Mouse (Mus musculus) spleen, postnatal 10 days (tissue): Measurements from ENCODE around the gene Gnaq.
A peak's percentile ranks its signal among the peaks of the same experiment; 100 is the strongest.

Source experiments
- DNase-seq, 2 experiments: peaks; one replicate each; pipeline ENCODE4 v3.0.0; 2021 to 2022; ENCODE audit warnings: low spot score in 2 of 2

Gnaq gene

DNA sequence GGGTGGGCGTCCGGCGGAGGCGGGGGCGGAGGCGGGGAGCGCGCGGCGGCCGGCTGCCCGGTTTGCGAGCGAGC, at the start of gene Gnaq:
Gnaq (plus strand) TSS at position 41 of the 74 bp plus-strand sequence.
- no peak for DNase-seq

DNA sequence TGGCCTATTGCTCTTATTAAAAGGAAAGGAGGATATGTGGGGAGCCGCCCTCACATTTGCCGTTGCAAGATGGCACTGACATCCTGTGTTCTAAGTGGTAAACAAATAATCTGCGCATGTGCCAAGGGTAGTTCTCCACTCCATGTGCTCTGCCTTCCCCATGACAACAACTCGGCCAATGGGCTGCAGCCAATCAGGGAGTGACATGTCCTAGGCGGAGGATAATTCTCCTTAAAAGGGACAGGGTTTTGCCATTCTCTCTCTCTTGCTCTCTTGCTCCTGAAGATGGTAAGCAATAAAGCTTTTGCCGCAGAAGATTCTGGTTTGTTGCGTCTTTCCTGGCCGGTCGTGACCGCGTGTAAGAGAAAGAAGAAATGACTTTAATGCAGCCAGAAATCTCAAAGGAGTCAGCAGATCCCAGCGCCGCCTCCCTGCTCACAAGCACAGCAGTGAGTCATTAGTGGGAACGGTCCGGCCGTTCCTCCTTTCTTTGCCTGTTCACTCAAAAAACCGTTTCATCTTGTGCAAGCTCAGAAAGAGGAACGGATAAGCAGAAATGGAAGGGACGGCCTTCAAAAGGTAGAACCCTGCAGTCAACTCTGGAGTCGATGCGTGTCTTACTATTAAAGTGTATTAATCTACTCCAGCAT, 48.5 kb upstream of the Gnaq start:
- peak in 1 of 2 experiments; percentile 26 for DNase-seq

DNA sequence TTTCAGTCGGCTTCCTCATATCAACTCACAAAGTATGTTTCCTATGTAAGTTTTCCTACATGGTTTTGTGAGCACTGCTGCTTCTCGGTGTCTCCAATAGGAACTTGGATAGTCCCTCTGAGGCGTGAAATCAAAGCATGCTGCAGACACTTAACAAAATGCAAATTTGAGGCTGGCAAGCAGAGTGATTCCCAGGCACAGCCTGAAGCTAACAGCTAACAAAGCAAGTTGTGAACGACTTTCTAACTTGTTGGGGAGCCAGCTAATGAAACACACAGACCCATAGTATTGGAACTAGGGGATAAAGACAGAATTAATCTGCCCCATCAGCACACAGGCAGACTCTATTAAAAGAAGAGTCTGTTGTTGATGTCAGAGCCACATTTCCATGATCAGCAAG, 47.4 kb upstream of the Gnaq start:
- no peak for DNase-seq

DNA sequence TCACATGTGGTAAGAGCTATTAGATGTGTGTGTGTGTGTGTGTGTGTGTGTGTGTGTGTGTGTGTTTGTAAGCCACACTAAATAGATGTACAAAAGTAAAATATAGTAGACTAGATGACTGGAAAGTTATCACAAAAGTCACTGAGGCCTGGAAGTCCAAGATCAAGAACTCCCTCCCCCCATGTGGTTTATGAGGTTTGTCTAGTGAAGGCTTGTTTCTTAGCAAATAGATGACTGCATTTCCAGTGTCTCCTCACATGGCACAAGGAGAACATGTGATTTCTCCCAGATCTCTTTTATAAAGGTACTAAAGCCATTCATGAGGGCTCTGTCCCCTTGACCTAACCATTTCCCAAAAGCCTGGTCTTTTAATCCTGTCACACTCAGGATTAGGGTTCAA, 46.5 kb upstream of the Gnaq start:
- DNase-seq = no peak

DNA sequence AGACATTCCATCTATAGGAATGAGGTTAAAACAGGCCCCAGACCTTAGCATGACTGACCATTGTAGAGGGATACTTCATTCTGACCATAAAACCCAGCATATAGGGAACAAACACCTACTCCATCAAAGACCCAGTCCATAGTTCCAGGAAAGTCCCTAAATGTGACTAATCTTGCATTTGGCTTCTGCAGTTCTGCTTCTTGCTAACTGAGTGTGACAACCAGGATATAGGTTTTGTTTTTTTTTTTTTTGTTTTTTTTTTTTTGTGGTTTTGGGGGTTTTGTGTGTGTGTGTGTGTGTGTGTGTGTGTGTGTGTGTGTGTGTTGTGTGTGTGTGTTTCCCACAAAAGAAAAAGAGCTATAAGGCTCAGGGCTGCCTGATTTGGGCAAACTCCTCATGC, 46.0 kb upstream of the Gnaq start:
- DNase-seq = no peak

DNA sequence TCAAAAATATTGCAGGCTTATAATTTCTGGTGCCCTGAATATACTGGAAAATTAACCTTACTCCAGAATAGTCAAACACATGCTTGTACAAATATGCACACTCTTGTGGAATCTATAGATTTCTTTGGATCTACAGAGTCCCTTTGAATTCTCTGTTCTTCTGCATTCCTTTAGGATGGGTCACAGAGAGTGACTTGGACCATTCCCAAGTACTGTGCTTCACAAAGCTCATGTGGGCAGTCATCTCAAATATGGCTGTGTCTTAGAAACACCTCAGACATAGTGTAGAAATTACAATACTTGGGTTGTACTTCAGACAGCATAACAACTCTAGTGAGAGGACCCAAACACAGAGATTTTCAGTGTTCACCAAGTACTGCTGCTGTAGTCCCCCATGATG, 45.2 kb upstream of the Gnaq start:
- DNase-seq = no peak

DNA sequence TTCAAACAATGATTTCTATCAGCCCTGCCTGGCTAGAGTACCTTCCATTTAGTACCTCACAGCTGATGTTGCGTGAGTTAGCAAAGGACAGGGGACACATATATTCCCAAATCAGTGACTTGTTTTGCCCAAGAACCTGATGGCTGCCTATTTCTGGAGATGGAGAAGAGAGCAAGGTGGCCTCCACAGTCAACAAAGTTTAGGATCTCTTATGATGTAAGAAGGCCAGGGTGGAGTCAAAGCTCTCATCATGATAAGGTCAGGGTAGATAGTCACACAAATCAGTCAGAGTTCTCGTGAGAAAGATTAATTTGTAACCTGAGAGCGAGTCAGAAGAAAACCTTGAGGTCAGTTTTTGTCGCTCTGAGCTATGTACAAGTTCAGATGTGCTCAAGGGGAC, 39.0 kb upstream of the Gnaq start:
- DNase-seq = no peak

DNA sequence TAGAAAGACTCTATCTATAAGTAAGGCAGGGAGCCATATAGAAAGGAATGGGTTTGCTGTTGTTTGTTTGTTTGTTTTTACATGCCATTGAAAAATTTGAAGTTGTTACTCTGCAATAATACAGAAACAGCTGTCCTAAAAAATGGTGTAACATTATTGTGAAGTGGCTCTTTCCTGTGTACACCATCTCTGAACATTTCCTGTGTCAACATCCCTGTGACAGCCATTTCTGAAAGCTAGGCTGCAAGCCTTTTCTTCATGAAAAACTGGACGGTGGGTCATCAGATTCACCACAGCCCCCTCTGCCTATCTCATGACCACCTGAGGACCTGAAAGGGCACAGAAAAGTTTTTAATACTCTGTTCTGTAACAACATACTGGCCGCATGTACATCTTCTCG, 22.7 kb upstream of the Gnaq start:
- DNase-seq = no peak

DNA sequence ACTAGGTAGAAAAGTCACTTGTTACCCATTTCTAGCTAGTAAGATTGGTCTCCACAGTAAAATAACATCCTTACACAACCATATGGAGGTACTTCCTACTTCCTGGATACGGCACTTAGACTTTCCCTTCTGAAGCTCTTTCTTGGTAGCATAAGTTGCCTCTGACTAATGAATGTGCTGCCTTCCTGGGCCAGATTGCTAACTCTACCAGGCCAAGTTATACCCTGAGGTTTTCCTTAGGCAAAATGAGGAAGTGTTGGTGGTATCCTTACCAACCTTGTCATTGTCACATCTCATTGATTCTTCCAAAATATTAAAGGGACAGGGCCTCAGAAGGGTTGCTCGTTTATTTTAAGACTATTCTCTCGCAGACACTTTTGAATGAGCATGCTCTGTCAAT, 22.0 kb upstream of the Gnaq start:
- no peak for DNase-seq

DNA sequence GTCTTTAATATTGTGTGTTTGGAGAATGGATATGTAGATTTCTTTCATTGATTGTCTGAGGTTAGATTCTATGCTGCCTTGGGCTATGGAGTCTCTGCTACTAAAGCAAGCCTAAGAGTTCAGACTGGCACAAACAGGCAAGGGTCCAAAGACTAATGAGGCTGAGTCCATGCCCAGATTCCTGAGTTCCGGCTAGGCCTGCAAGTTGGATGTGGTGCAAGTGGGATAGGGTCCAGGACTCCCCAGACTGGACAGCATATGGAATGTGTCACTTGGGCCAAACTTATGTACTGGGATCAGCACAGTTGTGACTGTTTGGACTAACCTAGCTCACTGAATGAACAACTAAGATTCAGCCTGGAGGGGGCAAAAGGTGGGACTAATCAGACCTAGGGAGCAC, 19.3 kb upstream of the Gnaq start:
- DNase-seq = no peak

DNA sequence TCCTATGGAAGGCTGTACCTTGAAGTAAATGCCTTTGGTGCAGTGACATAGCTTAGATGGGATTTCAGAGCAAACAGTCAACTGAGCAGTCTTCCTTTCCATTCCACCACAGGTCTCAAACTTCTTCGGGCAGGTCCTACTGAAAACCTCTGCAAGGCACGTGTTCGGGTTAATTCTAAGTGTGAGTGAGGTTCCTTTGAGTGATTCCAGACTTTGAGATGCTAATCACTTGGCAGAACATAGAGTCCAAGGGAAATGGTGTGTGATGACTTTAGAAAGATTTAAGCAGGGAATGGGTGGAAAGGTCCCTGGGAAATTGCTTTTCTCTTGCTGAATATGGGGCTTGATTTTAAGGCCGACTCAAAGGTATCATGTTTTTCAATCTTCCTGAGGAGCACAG, 14.2 kb upstream of the Gnaq start:
- no peak for DNase-seq

DNA sequence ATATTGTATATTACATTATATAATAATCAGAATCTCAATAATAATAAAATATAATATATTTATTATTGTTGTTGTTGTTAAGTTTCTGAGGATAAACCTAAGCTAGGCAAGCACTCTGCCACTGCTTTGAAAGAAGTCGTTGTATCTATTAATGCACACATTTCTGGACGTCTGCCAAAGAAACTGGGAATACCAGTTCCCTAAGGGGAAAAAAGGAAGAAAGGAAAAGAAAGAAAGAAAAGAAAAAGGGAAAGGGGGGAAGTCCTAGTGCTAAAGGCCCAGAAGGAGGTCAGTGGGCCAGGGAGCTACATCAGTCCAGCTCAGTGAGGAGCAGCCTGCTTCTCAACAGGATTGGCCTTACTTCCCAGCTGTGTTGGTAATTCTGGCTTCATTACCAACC, 11.3 kb upstream of the Gnaq start:
- no peak for DNase-seq

DNA sequence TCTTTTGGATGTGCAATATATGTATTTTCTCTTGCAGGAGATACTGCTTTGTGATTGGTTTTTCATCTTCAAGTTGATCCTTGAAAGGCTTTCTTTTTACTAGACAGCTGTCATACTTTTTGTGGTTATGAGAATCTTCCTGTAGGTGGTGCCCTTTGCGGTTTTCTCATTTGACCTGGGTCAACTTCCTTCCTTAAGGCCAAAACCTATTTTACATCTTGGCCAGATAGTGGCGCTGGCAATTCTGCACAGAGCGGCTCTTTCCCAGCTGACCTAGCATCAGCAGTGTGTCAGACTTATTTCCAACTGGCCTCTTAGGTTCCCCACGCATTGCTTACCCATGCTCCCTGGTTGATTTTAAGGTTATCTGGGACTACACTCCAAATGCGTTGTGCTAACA, 3.9 kb upstream of the Gnaq start:
- peak in 1 of 2 experiments; percentile 55 for DNase-seq

DNA sequence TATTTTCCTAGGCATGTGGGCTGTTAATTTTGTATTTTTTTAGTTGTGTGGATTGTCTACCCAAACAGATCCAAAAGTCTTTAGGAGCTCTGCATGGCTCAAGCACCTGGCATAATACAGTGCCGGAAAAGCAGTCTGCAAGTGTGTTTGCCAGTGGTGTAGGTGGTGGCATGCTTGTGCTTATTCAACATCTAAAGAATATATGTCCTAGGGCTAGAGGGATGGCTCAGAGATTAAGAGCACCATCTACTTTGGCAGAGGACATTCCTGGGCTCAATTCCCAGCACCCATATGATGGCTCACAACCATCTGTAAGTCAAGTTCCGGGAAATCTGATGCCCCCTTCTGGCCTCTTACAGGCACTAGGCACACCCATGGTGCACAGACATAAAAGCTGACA, 3.5 kb upstream of the Gnaq start:
- DNase-seq = no peak

DNA sequence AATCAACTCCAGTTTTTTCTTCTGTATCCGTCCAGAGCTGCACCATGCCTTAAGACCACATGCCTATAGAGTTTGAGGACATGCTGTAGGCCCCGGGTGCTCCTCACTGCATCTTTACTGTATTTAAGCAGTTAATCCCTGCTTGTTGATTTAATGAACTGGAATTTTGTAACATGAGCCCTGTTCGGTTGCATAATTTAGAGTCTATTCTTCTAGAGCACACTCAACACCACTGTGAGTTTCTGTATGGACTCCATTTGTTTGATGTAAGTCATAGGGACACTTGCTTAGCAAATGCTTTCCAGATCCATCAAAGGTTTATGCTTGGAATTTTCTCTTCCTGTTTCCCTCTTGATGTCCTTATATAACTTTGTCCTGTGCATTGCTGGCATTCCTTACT, 2.2 kb upstream of the Gnaq start:
- DNase-seq = no peak

DNA sequence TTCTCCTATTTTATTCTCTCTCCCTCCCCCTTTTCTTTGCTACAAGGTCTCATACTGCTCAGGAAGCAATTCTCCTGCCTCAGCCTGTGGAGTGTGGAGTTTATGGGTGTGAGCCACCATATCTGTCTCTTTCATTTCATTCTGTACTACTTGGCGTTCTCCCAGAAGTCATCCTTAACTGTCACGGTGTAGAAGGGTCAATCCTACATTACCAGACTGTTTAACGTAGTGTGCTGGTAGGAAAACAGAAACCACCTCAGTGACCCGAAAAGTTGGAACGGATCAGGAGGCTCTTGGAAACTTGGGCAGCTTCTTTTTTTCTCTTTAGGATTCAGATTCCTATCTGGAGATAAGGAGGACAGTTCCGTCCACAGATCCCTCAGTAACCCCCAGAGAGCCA, 800 bp upstream of the Gnaq start:
- DNase-seq = no peak

DNA sequence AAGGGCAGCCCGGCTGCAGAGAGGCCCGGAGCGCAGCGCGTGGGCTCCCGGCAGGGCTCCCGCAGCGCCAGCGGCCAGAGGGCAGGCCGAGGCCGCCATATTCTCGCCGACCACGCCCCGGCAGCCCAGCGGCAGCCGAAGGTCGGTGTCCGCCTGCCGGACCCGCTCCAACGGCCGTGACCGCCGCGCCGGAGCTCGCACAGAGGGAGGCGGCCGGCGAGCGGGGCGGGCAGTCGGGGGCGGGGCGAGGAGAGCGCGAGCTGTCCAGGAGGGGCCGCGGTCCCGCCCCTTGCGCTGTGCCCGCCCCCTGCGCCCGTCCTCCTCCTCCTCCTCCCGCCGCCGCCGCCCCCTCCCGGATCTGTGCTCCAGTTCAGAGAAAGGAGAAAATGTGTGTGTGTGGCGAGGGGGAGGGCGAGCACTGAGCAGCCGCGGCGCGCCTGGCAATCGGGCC, 266 bp upstream of the Gnaq start:
- DNase-seq = peak; percentile 70 to 88

DNA sequence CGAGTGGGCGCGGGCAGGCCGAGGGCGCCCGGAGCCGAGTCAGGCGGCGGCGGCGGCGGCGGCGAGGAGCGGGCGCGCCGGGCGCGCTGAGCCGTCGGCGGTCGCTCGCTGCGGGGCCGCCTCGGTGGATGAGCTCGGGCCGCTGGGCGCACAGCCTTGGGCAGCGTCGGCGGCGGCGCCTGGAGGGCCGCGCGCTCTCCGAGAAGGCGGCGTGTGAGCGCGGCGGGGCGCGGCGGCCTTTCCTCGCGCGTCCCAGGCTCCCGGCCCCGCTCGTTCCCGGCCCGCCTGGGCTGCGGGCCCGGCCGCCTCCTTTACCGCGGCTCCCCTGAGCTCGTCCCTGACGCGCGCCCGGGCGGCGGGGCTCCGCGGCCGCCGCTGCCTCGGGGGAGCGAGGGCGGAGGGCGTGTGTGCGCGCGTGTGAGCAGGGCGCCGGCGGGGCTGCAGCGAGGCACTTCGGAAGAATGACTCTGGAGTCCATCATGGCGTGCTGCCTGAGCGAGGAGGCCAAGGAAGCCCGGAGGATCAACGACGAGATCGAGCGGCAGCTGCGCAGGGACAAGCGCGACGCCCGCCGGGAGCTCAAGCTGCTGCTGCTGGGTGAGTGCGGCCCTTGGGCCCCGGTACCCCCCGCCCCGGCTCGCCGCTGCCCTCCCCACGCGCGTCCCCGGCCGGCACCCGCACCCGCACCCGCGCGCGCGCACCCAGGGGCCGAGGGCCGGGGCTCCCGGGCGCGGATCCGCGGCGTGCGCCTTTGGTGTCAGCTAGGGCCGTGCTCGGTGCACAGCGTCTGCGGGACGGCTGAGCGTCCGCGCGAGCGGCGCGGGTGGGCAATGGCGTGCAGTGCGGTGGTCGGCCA, 462 bp downstream of the Gnaq start:
- peak; percentile 58 to 65 for DNase-seq

DNA sequence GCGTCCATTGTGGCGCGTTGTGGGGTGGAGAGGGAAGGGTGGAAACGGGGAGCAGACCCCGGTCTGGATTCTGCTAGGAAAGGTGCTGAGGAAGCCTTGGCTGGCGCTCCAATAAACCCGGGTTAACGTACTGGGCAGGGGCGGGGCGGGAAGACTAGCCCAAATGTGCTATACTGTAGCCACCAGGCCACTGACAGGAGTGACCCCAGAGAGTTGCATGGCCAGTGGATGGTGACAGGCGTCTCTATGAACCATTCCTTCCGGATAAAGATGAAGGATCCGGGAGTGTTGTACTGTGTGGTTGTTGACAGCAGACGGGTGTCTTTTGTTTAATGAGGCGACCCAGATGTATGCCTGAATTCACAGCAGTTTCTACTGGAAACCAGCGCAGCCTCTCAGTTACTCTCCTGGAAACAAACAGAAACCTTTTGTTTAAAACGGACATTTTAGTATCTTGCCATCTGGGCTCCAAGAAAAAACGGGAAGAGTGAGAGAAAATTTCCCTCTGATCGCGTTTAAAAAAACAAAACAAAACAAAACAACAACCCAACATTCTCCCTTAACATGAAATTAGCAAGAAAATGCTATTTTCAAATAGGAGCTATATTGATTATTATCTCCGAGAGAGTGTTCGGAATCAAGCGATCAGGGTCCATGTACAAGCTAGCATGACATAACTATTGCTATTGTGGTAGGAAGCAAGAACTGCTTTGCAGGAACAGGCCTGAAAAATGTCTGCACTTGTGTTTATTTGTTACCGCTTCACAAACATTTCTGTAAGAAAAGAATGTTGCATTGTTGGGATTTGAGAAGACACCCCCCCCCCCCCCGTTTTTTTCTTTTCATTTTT, 1.3 kb downstream of the Gnaq start:
- no peak for DNase-seq

DNA sequence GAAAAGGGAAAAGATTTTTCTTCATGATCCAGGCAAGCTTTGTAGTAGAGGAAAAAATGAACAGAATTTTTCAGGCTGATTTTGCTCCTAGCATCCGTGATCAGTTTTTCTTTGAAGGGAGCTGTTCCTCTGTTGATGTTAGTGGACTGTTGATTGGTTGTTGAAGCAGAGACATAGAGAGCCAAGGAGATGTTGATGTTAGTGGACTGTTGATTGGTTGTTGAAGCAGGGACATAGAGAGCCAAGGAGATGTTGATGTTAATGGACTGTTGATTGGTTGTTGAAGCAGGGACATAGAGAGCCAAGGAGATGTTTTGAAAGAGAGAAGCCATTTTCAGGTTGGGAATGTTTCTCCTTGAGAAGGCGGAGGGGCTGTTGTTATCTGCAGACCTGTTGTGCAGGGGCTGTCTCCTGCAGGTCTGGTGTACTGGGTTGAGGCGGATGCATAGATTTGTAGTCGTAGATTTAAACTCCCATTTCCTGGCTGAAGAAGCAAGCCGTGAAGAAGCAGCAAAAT, 5.5 kb downstream of the Gnaq start:
- no peak for DNase-seq

DNA sequence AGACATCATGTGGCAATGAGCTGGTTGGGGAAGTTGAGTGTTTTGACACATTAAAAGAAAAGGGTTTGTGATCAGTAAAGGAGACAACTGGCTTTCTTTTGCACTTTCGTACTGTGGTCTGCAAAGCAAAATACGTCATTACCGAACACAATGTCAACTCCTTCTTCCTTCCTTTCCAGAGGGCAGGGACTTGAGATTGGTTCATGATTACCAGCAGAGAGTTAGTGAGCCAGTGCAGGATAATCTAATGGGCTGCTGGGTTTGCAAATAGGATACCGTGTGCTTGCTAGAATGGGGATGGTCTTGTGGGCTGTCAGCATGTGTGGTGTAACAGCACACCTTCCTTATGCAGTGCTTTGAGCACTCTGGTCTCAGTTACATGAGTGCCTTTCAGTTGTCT, 8.1 kb downstream of the Gnaq start:
- no peak for DNase-seq

DNA sequence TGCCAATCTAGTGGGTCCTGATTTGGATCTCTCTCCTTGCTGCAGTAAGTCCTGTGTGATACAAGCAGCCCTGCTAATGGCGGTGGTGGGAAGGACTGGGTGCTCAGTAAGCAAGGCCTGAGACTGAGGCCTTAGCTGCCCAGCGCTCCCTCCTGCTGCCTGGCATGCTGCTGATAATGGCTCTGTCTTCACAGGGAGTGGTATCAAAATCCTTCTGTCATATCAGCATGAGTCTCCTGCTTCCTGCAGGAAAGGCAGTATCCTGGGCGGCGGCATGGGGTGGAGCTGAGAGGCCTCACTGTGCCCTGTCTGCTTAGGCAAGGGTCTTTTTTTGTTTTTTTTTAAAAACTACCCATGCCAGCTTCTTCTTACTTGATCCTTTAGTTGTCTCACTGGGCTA, 9.2 kb downstream of the Gnaq start:
- peak in 1 of 2 experiments; percentile 27 for DNase-seq

DNA sequence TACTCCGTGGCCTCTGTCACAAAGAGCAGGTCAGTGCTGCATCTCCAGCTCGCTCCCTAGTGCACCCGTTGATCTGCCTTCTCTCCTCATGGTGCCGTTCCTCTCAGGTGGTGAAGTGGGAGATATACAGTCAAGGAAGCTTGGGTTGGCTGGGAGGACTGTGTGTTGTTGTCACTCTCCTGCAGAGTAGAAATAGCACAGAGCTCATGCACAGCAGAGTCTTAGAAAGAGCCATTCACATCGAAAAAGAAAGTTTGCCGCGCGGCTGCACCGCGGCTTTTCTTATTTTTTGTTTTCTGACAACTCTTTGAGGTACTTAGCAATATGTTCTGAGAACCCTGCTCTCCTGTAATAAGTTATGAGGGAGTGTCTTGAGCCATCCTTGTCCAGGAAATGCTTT, 10.4 kb downstream of the Gnaq start:
- no peak for DNase-seq
